Mouse (Mus musculus) CH12.LX (cell line): ENCODE data around the gene Txndc11. TPM values are rescaled to one million over a fixed set of nuclear protein-coding genes. Genes with fewer than 3 reads are reported as not detected.
A peak's percentile ranks its signal among the peaks of the same experiment; 100 is the strongest.

Source experiments
- DNase-seq: peaks from one replicate; pipeline ENCODE4 v3.0.0-alpha.2; 2013; ENCODE audit errors: extremely low read depth
- H3K27ac ChIP-seq: 2 replicates; pipeline ENCODE4 v1.5.1; 2012; ENCODE audit warnings: low read depth, mild to moderate bottlenecking, control low read depth, moderate library complexity; ENCODE audit not compliant: insufficient read depth
- H3K27me3 ChIP-seq: replicated peaks from 2 replicates; pipeline ENCODE3; 2012; ENCODE audit warnings: inconsistent platforms
- H3K36me3 ChIP-seq, 2 experiments: replicated peaks in 1 of 2; 2 replicates each; pipeline versions ENCODE3 to v1.6.1; 2012; ENCODE audit warnings: inconsistent platforms in 1 of 2, low read length in 1 of 2, mild to moderate bottlenecking in 1 of 2, mixed read lengths in 1 of 2, moderate library complexity in 1 of 2; ENCODE audit not compliant: control insufficient read depth in 1 of 2, insufficient read depth in 1 of 2
- H3K4me1 ChIP-seq, 2 experiments: 2 replicates each; pipeline ENCODE4 v1.6.1; 2012; ENCODE audit warnings: inconsistent platforms in 1 of 2, moderate library complexity in 1 of 2; ENCODE audit not compliant: insufficient read depth in 2 of 2, control insufficient read depth in 1 of 2
- H3K4me2 ChIP-seq: 2 replicates; pipeline ENCODE4 v1.6.1; 2012; ENCODE audit warnings: low read depth, mild to moderate bottlenecking, control low read depth; ENCODE audit not compliant: poor library complexity, insufficient read depth, severe bottlenecking
- H3K4me3 ChIP-seq, 3 experiments: fragments of 150-350 bp in 1 of 3; sonication (generic) in 1 of 3; replicated peaks in 1 of 3; 2 replicates each; pipeline versions ENCODE3 to v1.5.1; 2011 to 2012; ENCODE audit warnings: low read depth in 2 of 3, low read length in 2 of 3, mild to moderate bottlenecking in 2 of 3, moderate library complexity in 2 of 3, control low read depth in 1 of 3, improper control_type of control experiment in 1 of 3, inconsistent platforms in 1 of 3, mixed read lengths in 1 of 3; ENCODE audit not compliant: poor library complexity in 1 of 3
- H3K79me2 ChIP-seq: replicated peaks from 2 replicates; pipeline ENCODE4 v1.6.1; 2012; ENCODE audit warnings: mild to moderate bottlenecking, moderate library complexity; ENCODE audit not compliant: control insufficient read depth, poor library complexity, insufficient read depth, severe bottlenecking; ENCODE audit errors: extremely low read depth
- H3K9ac ChIP-seq: 2 replicates; pipeline ENCODE4 v1.6.1; 2012; ENCODE audit warnings: low read depth, mild to moderate bottlenecking, control low read depth, moderate library complexity; ENCODE audit not compliant: insufficient read depth
- H3K9me3 ChIP-seq: replicated peaks from 2 replicates; pipeline ENCODE3; 2012; ENCODE audit warnings: low read length, inconsistent platforms, mixed read lengths
- BHLHE40 ChIP-seq: IDR thresholded peaks from 2 replicates; pipeline ENCODE4 v1.6.1; 2011; ENCODE audit warnings: mild to moderate bottlenecking, low read depth, low read length, improper control_type of control experiment
- CHD1 ChIP-seq: IDR thresholded peaks from 2 replicates; pipeline ENCODE4 v1.6.1; 2012; ENCODE audit warnings: low read depth, low read length, improper control_type of control experiment, inconsistent platforms
- CHD2 ChIP-seq: IDR thresholded peaks from 2 replicates; pipeline ENCODE4 v1.6.1; 2011; ENCODE audit warnings: low read length, improper control_type of control experiment
- CTCF ChIP-seq, 2 experiments: IDR thresholded peaks in 1 of 2; conservative IDR thresholded peaks in 1 of 2; 2 replicates each; pipeline ENCODE4 v1.5.1; 2011 to 2012; ENCODE audit warnings: low read depth in 2 of 2, low read length in 2 of 2, improper control_type of control experiment in 1 of 2, inconsistent platforms in 1 of 2, mild to moderate bottlenecking in 1 of 2, moderate library complexity in 1 of 2
- E2F4 ChIP-seq: IDR thresholded peaks from 2 replicates; pipeline ENCODE4 v1.6.1; 2011; ENCODE audit warnings: low read depth, low read length, improper control_type of control experiment; ENCODE audit not compliant: insufficient replicate concordance
- ELF1 ChIP-seq: IDR thresholded peaks from 2 replicates; pipeline ENCODE4 v1.6.1; 2014; ENCODE audit warnings: low read depth, mild to moderate bottlenecking, inconsistent platforms, low read length, improper control_type of control experiment
- EP300 ChIP-seq: IDR thresholded peaks from 2 replicates; pipeline ENCODE4 v1.6.1; 2011; ENCODE audit warnings: low read length, improper control_type of control experiment
- ETS1 ChIP-seq: conservative IDR thresholded peaks from 2 replicates; pipeline ENCODE4 v1.6.1; 2012; ENCODE audit warnings: low read depth, mild to moderate bottlenecking, inconsistent platforms, low read length, improper control_type of control experiment, moderate library complexity
- HCFC1 ChIP-seq: IDR thresholded peaks from 2 replicates; pipeline ENCODE4 v1.6.1; 2012; ENCODE audit warnings: low read depth, mild to moderate bottlenecking, inconsistent platforms, low read length, improper control_type of control experiment
- IRF4 ChIP-seq: IDR thresholded peaks from 2 replicates; pipeline ENCODE4 v1.6.1; 2014; ENCODE audit warnings: low read depth, mild to moderate bottlenecking, inconsistent platforms, low read length, improper control_type of control experiment
- JUN ChIP-seq: IDR thresholded peaks from 2 replicates; pipeline ENCODE4 v1.6.1; 2011; ENCODE audit warnings: low read depth, mild to moderate bottlenecking, low read length, improper control_type of control experiment, moderate library complexity; ENCODE audit not compliant: insufficient read depth
- JUND ChIP-seq: conservative IDR thresholded peaks from 2 replicates; pipeline ENCODE4 v1.6.1; 2011; ENCODE audit warnings: low read depth, low read length, improper control_type of control experiment
- KAT2A ChIP-seq: IDR thresholded peaks from 2 replicates; pipeline ENCODE4 v1.6.1; 2012; ENCODE audit warnings: low read length, improper control_type of control experiment, inconsistent platforms; ENCODE audit not compliant: insufficient replicate concordance
- MAFK ChIP-seq: IDR thresholded peaks from 2 replicates; pipeline ENCODE4 v1.6.1; 2011; ENCODE audit warnings: low read length, improper control_type of control experiment; ENCODE audit not compliant: insufficient replicate concordance
- MAX ChIP-seq: IDR thresholded peaks from 2 replicates; pipeline ENCODE4 v1.6.1; 2011; ENCODE audit warnings: low read length, improper control_type of control experiment
- MAZ ChIP-seq: IDR thresholded peaks from 2 replicates; pipeline ENCODE4 v1.6.1; 2012; ENCODE audit warnings: low read depth, mild to moderate bottlenecking, inconsistent platforms, low read length, improper control_type of control experiment, moderate library complexity
- MEF2A ChIP-seq: IDR thresholded peaks from 2 replicates; pipeline ENCODE4 v1.6.1; 2014; ENCODE audit warnings: low read depth, mild to moderate bottlenecking, inconsistent platforms, low read length, improper control_type of control experiment, borderline replicate concordance
- MXI1 ChIP-seq: IDR thresholded peaks from 2 replicates; pipeline ENCODE4 v1.6.1; 2011; ENCODE audit warnings: mild to moderate bottlenecking, low read depth, low read length, improper control_type of control experiment
- MYC ChIP-seq: IDR thresholded peaks from 2 replicates; pipeline ENCODE4 v1.6.1; 2011; ENCODE audit warnings: low read depth, mild to moderate bottlenecking, improper control_type of control experiment, low read length
- NELFE ChIP-seq: IDR thresholded peaks from 2 replicates; pipeline ENCODE4 v1.6.1; 2011; ENCODE audit warnings: low read depth, low read length, improper control_type of control experiment
- NRF1 ChIP-seq: IDR thresholded peaks from 2 replicates; pipeline ENCODE4 v1.6.1; 2014; ENCODE audit warnings: low read depth, mild to moderate bottlenecking, inconsistent platforms, low read length, improper control_type of control experiment, moderate library complexity
- PAX5 ChIP-seq: IDR thresholded peaks from 2 replicates; pipeline ENCODE4 v1.6.1; 2012; ENCODE audit warnings: low read length, inconsistent platforms, mixed read lengths
- POLR2A ChIP-seq: IDR thresholded peaks from 2 replicates; pipeline ENCODE4 v1.6.1; 2011; ENCODE audit warnings: low read depth, mild to moderate bottlenecking, improper control_type of control experiment, low read length
- POLR2AphosphoS2 ChIP-seq: IDR thresholded peaks from 2 replicates; pipeline ENCODE4 v1.6.1; 2011; ENCODE audit warnings: low read depth, low read length, improper control_type of control experiment
- RAD21 ChIP-seq: IDR thresholded peaks from 2 replicates; pipeline ENCODE4 v1.6.1; 2011; ENCODE audit warnings: low read depth, mild to moderate bottlenecking, low read length, improper control_type of control experiment, moderate library complexity
- RCOR1 ChIP-seq: conservative IDR thresholded peaks from 2 replicates; pipeline ENCODE4 v1.6.1; 2012; ENCODE audit warnings: low read depth, mild to moderate bottlenecking, inconsistent platforms, low read length, improper control_type of control experiment
- SIN3A ChIP-seq: IDR thresholded peaks from 2 replicates; pipeline ENCODE4 v1.6.1; 2012; ENCODE audit warnings: low read length, improper control_type of control experiment, inconsistent platforms
- SMC3 ChIP-seq: IDR thresholded peaks from 2 replicates; pipeline ENCODE4 v1.6.1; 2011; ENCODE audit warnings: low read depth, low read length, improper control_type of control experiment
- TBP ChIP-seq: conservative IDR thresholded peaks from 2 replicates; pipeline ENCODE4 v1.6.1; 2011; ENCODE audit warnings: low read depth, low read length, improper control_type of control experiment
- TCF12 ChIP-seq: IDR thresholded peaks from 2 replicates; pipeline ENCODE4 v1.6.1; 2014; ENCODE audit warnings: low read depth, mild to moderate bottlenecking, inconsistent platforms, low read length, improper control_type of control experiment
- UBTF ChIP-seq: IDR thresholded peaks from 2 replicates; pipeline ENCODE4 v1.6.1; 2012; ENCODE audit warnings: low read depth, mild to moderate bottlenecking, inconsistent platforms, low read length, improper control_type of control experiment, moderate library complexity
- USF1 ChIP-seq: IDR thresholded peaks from 2 replicates; pipeline ENCODE4 v1.6.1; 2014; ENCODE audit warnings: low read depth, mild to moderate bottlenecking, inconsistent platforms, low read length, improper control_type of control experiment
- USF2 ChIP-seq: conservative IDR thresholded peaks from 2 replicates; pipeline ENCODE4 v1.6.1; 2011; ENCODE audit warnings: low read depth, low read length, improper control_type of control experiment
- ZC3H11A ChIP-seq: IDR thresholded peaks from 2 replicates; pipeline ENCODE4 v1.6.1; 2012; ENCODE audit warnings: low read depth, mild to moderate bottlenecking, inconsistent platforms, low read length, improper control_type of control experiment
- ZKSCAN1 ChIP-seq: IDR thresholded peaks from 2 replicates; pipeline ENCODE4 v1.6.1; 2012; ENCODE audit warnings: low read depth, inconsistent platforms, low read length, improper control_type of control experiment, borderline replicate concordance
- ZMIZ1 ChIP-seq: IDR thresholded peaks from 2 replicates; pipeline ENCODE4 v1.6.1; 2012; ENCODE audit warnings: low read depth, mild to moderate bottlenecking, inconsistent platforms, low read length, improper control_type of control experiment
- ZNF384 ChIP-seq: IDR thresholded peaks from 2 replicates; pipeline ENCODE4 v1.6.1; 2012; ENCODE audit warnings: low read depth, low read length, improper control_type of control experiment, inconsistent platforms
- dilution Hi-C: fragments of 300-500 bp; cut with MboI; formaldehyde crosslinking; loops from 2 replicates; pipeline ENCODE4 v1.14.3; 2020; ENCODE audit warnings: low sequenced_read_pairs; ENCODE audit not compliant: extremely low pct_unique_long_range_greater_than_20kb, extremely low pct_ligation_motif_present
- in situ Hi-C: fragments of 300-500 bp; cut with MboI; formaldehyde crosslinking; loops from 3 replicates; pipeline ENCODE4 v1.14.3; 2019; ENCODE audit warnings: low sequenced_read_pairs, low pct_ligation_motif_present, low pct_unique_long_range_greater_than_20kb, mixed read lengths
- polyA plus RNA-seq: library from polyadenylated mRNA; unstranded; fragments of >175 nt; gene quantifications from 2 replicates; pipeline ENCODE4 v1.2.1, GENCODE M21; 2012; ENCODE audit warnings: low read depth; ENCODE audit not compliant: insufficient read length
- total RNA-seq, 2 experiments: library from RNA; depleted of rRNA; stranded (reverse); fragments of 300-350 nt in 1 of 2; fragments of >200 nt in 1 of 2; gene quantifications; 2 replicates each; pipeline ENCODE4 v1.2.3; 2012 to 2014

Txndc11 gene
- total and polyA plus RNA-seq, 3 experiments: 40.6 to 63.2 (median 51.3) TPM

- no peaks in the 10 kb centered on the region for H3K9me3 ChIP-seq
- TF ChIP-seq USF1 (no peak), KAT2A (0 out of 2 replicates have a peak, but pooled peaks have one; percentile 78), JUN (no peak), POLR2AphosphoS2 (0 out of 2 replicates have a peak, but pooled peaks have one; percentile 35), POLR2A (peak; percentile 57), TCF12 (peak; percentile 74), SMC3 (no peak; the same call in none of the 2 replicates), MYC (0 out of 2 replicates have a peak, but pooled peaks have one; percentile 32), NELFE (no peak), RCOR1 (peak; percentile 92), PAX5 (no peak), IRF4 (peak; percentile 88), ZMIZ1 (peak; percentile 80), ZKSCAN1 (no peak), ETS1 (peak; percentile 95), CTCF (conservative IDR thresholded peaks at IDR 0.05 in 1 of 2, IDR thresholded peaks at IDR 0.05 in 1 of 2; ENCODE audit: low read depth in 2 of 2, low read length in 2 of 2) (no peak), E2F4 (0 out of 2 replicates have a peak, but pooled peaks have one; percentile 55), MEF2A (peak; percentile 83), RAD21 (no peak; the same call in 1 of the 2 replicates), MXI1 (peak; percentile 18), CHD1 (peak; percentile 97), TBP (peak; percentile 73), NRF1 (0 out of 2 replicates have a peak, but pooled peaks have one; percentile 30), MAFK (peak; percentile 73), MAX (peak; percentile 75; the same call in 1 of the 2 replicates), SIN3A (peak; percentile 58), MAZ (peak; percentile 23; the same call in 1 of the 2 replicates), ZC3H11A (no peak), BHLHE40 (peak; percentile 85), EP300 (peak; percentile 71), USF2 (no peak), HCFC1 (no peak; the same call in 1 of the 2 replicates), UBTF (peak; percentile 99), JUND (no peak), ZNF384 (no peak), CHD2 (no peak; the same call in 1 of the 2 replicates), ELF1 (peak; percentile 66)
Observed at GRCm38 (mm10) chr16:11062794-11063721, 71.4 kb downstream of the Txndc11 start.

More at GRCm38 (mm10) chr16:11062794-11063721, 71.4 kb downstream of the Txndc11 start:
- Histone ChIP-seq H3K27ac (peak overlapping the region; percentile 97), H3K4me2 (peak overlapping the region; percentile 60), H3K79me2 (no peaks in the 10 kb centered on the region; the same call in 1 of the 2 replicates), H3K4me3 (peak overlapping the region; percentile 14 to 70 (median 22)), H3K4me1 (peaks cover 28 to 79% of the 10 kb centered on the region in 2 experiments), H3K36me3 (peaks cover 0 to 12% of the 10 kb centered on the region in 2 experiments), H3K9ac (peak overlapping the region; percentile 72), H3K27me3 (no peaks in the 10 kb centered on the region)
- dilution Hi-C loops: no loop called here
- peak; percentile 80 for DNase-seq
- in situ Hi-C loops: no loop called here
